Mouse (Mus musculus): ENCODE data around the gene Actr6. TPM values are rescaled to one million over a fixed set of nuclear protein-coding genes. Genes with fewer than 3 reads are reported as not detected.
A peak's percentile ranks its signal among the peaks of the same experiment; 100 is the strongest.

The Actr6 gene
- polyA plus RNA-seq (2012; ENCODE audit: insufficient read depth, insufficient read length, missing spikeins): 22.2 and 27.0 TPM in 2 replicates

GRCm38 (mm10) chr10:89732001-89732794 lies at the start of gene Actr6:
Actr6 (minus strand) TSS chr10:89732295.
- H3K27ac ChIP-seq (replicated peaks; ENCODE audit: low read depth, low read length): peak within 1 kb of the TSS; percentile 62
- H3K4me3 ChIP-seq (ENCODE audit: insufficient read depth, low read depth, low read length): peak within 1 kb of the TSS; percentile 99
- peaks cover 3% of the 10 kb centered on the region; the same call in 1 of the 2 replicates for H3K4me1 ChIP-seq (ENCODE audit: control insufficient read depth, insufficient read depth, insufficient read length, low read length)

DNA sequence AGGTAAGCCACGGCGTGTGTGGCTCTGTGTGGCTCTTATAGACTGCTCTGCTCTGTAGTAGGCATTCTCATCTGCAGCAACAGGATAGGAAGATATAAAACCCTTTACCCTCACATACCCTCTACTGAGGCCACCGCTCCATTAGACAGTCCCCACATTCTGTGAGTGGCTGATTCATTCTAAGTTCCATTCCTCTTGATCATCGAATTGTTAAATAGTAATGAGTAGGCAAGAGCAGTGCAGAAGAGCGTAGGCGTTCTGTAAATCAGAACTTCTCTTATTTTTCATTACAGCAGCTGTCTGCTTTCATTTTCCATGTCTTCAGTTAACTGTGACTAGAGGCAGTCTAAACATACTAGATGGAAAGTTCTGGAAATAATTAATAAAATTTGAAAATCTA lies 43.9 kb upstream of the Actr6 start:
- no peak overlapping the region; the same call in 1 of the 2 replicates for H3K27ac ChIP-seq (replicated peaks; ENCODE audit: low read depth, low read length)
- H3K4me3 ChIP-seq (ENCODE audit: insufficient read depth, low read depth, low read length): no peak overlapping the region
- H3K4me1 ChIP-seq (ENCODE audit: control insufficient read depth, insufficient read depth, insufficient read length, low read length): no peaks in the 10 kb centered on the region

DNA sequence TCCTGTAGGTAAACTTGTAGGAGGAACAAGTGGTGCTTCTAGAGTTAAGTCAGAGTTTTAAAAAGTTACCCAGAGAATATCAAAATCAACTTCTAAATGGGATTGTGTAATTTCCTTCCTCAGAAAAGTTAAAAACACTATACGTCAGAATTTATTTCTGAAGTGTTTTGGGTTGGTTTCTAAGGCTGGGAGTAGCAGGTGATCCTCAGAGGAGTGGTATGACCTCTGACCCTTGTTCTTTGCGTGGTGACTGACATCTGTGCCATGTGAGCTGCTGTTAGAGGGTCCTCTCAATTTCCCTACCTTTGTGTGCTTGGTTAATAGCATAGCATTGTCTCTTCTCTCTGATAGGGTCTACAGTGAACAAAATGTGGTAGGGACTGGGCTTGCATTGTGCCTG lies 39.8 kb upstream of the Actr6 start:
- peaks cover 6% of the 10 kb centered on the region for H3K4me1 ChIP-seq (ENCODE audit: control insufficient read depth, insufficient read depth, insufficient read length, low read length)
- H3K27ac ChIP-seq (replicated peaks; ENCODE audit: low read depth, low read length): no peak overlapping the region
- no peak overlapping the region for H3K4me3 ChIP-seq (ENCODE audit: insufficient read depth, low read depth, low read length)

- Histone ChIP-seq H3K4me3 (ENCODE audit: insufficient read depth, low read depth, low read length) (no peak overlapping the region), H3K4me1 (ENCODE audit: control insufficient read depth, insufficient read depth, insufficient read length, low read length) (peaks cover 9% of the 10 kb centered on the region), H3K27ac (replicated peaks; ENCODE audit: low read depth, low read length) (no peak overlapping the region)
These were observed 37.0 kb upstream of the Actr6 start for GRCm38 (mm10) chr10:89769096-89769495.

DNA sequence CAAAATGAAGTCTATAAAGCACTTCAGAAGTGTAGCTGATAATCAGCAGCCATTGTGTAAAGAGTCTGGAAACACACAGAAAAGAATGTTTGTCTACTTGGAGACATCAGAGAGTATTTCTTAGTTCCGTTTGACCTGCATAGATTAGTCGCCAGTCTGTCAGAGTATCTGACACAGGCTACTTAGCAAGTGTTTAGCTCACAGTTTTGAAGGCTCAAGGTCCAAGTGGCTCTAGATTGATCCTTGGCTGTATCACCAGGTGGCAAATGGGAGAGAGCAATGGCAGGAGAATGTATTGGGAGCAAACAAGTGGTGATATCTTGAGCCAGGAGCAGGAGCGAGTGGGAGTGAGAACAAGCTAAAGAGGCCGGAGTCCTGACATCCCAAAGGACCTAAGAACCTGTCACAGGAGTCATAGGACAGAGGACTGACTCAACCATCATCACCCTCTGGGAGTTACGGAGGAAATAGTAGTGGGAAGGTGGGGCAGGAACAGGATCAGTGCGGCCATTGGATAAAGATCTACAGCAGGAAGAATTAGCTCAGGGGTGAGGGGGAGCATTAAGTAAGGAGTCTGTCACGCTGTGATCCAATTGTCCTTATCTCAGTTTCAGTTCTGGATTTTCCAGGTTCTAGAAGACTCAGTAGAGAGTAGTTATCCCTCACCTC lies 36.4 kb upstream of the Actr6 start:
- H3K27ac ChIP-seq (replicated peaks; ENCODE audit: low read depth, low read length): no peak overlapping the region
- H3K4me3 ChIP-seq (ENCODE audit: insufficient read depth, low read depth, low read length): no peak overlapping the region
- H3K4me1 ChIP-seq (ENCODE audit: control insufficient read depth, insufficient read depth, insufficient read length, low read length): peaks cover 9% of the 10 kb centered on the region

- Histone ChIP-seq H3K27ac (replicated peaks; ENCODE audit: low read depth, low read length) (peak overlapping the region; percentile 37; the same call in 1 of the 2 replicates), H3K4me3 (ENCODE audit: insufficient read depth, low read depth, low read length) (no peak overlapping the region), H3K4me1 (ENCODE audit: control insufficient read depth, insufficient read depth, insufficient read length, low read length) (peaks cover 9% of the 10 kb centered on the region)
These were observed 34.0 kb upstream of the Actr6 start for GRCm38 (mm10) chr10:89765790-89766714.

- H3K4me3 ChIP-seq (ENCODE audit: insufficient read depth, low read depth, low read length): no peak overlapping the region
- H3K27ac ChIP-seq (replicated peaks; ENCODE audit: low read depth, low read length): 0 out of 2 replicates have a peak overlapping the region, but pooled peaks have one; percentile 4
- H3K4me1 ChIP-seq (ENCODE audit: control insufficient read depth, insufficient read depth, insufficient read length, low read length): peaks cover 8% of the 10 kb centered on the region
These were observed 32.5 kb upstream of the Actr6 start for GRCm38 (mm10) chr10:89764457-89765121.

- H3K4me3 ChIP-seq (ENCODE audit: insufficient read depth, low read depth, low read length): no peak overlapping the region
- peaks cover 2% of the 10 kb centered on the region; the same call in 1 of the 2 replicates for H3K4me1 ChIP-seq (ENCODE audit: control insufficient read depth, insufficient read depth, insufficient read length, low read length)
- no peak overlapping the region for H3K27ac ChIP-seq (replicated peaks; ENCODE audit: low read depth, low read length)
These were observed 28.7 kb upstream of the Actr6 start for GRCm38 (mm10) chr10:89760772-89761171.

DNA sequence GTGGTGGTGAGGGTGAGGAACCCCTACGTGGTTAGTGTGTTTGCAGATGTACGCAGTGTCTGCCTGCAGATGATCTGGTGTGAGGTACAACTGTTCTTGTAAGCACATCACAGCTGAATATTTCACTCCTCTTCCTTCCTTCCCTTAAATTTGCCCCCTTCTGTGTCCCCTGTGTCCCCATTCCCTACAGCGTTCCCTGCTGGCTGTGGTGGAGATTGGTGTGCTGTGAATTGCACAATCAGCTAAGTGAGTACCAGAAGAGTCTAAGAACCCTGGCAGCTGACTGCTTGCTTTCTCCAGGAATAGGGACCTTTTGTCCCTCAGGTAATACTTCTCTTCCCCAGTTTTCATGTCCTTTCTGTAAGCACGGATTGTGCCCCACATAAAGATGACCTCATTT lies 23.1 kb upstream of the Actr6 start:
- no peak overlapping the region for H3K27ac ChIP-seq (replicated peaks; ENCODE audit: low read depth, low read length)
- no peak overlapping the region for H3K4me3 ChIP-seq (ENCODE audit: insufficient read depth, low read depth, low read length)
- H3K4me1 ChIP-seq (ENCODE audit: control insufficient read depth, insufficient read depth, insufficient read length, low read length): peaks cover 3% of the 10 kb centered on the region; the same call in 1 of the 2 replicates

DNA sequence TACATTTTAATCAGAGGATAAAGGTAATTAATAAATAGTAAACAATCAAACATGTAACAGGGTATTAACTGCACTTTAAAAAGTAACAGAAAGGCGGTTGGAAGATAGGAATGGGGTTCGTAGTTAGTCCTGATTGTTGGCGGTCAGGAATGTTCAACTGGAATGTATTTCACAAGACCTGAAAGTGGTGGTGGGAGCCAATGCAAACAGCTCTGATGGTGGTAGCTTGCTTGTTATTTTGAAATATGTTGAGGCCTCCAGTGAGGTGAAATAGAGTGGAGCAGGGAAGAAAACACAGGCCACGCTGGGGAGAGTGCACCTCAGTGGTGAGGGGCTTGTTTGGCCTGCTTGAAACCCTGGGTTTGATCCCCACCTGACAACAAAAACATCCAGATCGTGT lies 19.0 kb upstream of the Actr6 start:
- peaks cover 5% of the 10 kb centered on the region; the same call in 1 of the 2 replicates for H3K4me1 ChIP-seq (ENCODE audit: control insufficient read depth, insufficient read depth, insufficient read length, low read length)
- no peak overlapping the region for H3K27ac ChIP-seq (replicated peaks; ENCODE audit: low read depth, low read length)
- H3K4me3 ChIP-seq (ENCODE audit: insufficient read depth, low read depth, low read length): no peak overlapping the region

DNA sequence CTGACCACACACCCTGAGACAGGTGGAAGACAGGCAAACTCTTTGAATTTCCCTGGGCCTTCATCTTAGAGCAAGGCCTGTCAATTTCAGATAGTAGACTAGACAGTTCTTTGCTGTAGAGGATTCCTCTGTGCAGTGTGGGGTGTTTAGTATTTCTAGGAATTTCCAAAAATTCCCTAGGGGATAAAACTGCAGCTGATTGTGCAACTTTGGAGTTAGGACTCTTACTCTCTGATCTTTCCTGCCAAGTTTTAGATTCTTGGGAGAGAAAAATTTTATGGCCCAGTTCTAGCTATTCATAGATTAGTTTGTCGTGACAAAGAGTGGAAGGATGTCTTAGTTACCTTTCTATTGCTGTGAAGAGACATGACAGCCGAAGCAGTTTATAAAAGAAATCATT lies 16.5 kb upstream of the Actr6 start:
- no peak overlapping the region for H3K27ac ChIP-seq (replicated peaks; ENCODE audit: low read depth, low read length)
- H3K4me3 ChIP-seq (ENCODE audit: insufficient read depth, low read depth, low read length): no peak overlapping the region
- peaks cover 2% of the 10 kb centered on the region; the same call in 1 of the 2 replicates for H3K4me1 ChIP-seq (ENCODE audit: control insufficient read depth, insufficient read depth, insufficient read length, low read length)

- peaks cover 2% of the 10 kb centered on the region; the same call in 1 of the 2 replicates for H3K4me1 ChIP-seq (ENCODE audit: control insufficient read depth, insufficient read depth, insufficient read length, low read length)
- H3K4me3 ChIP-seq (ENCODE audit: insufficient read depth, low read depth, low read length): no peak overlapping the region
- H3K27ac ChIP-seq (replicated peaks; ENCODE audit: low read depth, low read length): no peak overlapping the region
These were observed 15.8 kb upstream of the Actr6 start for GRCm38 (mm10) chr10:89747911-89748310.

- Histone ChIP-seq H3K4me3 (ENCODE audit: insufficient read depth, low read depth, low read length) (no peak overlapping the region), H3K27ac (replicated peaks; ENCODE audit: low read depth, low read length) (no peak overlapping the region), H3K4me1 (ENCODE audit: control insufficient read depth, insufficient read depth, insufficient read length, low read length) (peaks cover 2% of the 10 kb centered on the region; the same call in 1 of the 2 replicates)
These were observed 15.3 kb upstream of the Actr6 start for GRCm38 (mm10) chr10:89747221-89747905.

DNA sequence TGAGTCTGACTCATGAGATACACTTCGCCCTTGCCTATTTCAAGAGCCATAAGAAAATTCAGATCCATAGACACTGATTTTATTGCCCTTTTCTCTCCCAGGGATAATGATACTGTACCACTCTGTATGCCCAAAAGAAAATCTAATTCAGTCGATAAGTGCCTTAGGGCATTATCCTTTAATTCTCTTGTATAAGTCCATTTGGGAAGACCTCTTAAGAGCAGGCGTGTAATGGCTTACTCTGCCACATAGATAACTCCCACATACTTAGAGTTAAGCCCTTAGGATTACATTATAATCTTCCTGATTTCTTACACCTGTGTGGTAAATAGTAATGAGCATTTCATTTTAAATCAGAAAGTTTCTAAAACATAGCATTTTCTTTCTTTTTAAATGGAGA lies 14.5 kb upstream of the Actr6 start:
- no peak overlapping the region for H3K4me3 ChIP-seq (ENCODE audit: insufficient read depth, low read depth, low read length)
- peaks cover 2% of the 10 kb centered on the region; the same call in 1 of the 2 replicates for H3K4me1 ChIP-seq (ENCODE audit: control insufficient read depth, insufficient read depth, insufficient read length, low read length)
- H3K27ac ChIP-seq (replicated peaks; ENCODE audit: low read depth, low read length): no peak overlapping the region

Measured in brown adipose tissue, adult 24 weeks (tissue).